Mouse (Mus musculus) cerebellum, adult 11-12 months (tissue): ENCODE data around the gene Efemp2.
"Not testable (repeated sequence)": the region's sequence is repeated elsewhere in the genome, so short reads cannot be mapped to it uniquely, and the experiment has no call there.

Source experiments
- DNase-seq: peaks from one replicate; pipeline ENCODE4 v3.0.0; 2022

Gene Efemp2

GRCm38 (mm10) chr19:5480016-5480415 lies 6.3 kb downstream of the Efemp2 start:
- DNase-seq: peak; percentile 54

GRCm38 (mm10) chr19:5481398-5481797 lies 7.6 kb downstream of the Efemp2 start:
- peak; percentile 45 for DNase-seq

GRCm38 (mm10) chr19:5483386-5484359 lies 9.9 kb downstream of the Efemp2 start:
- DNase-seq: peak; percentile 64

- no peak for DNase-seq
Observed at GRCm38 (mm10) chr19:5484496-5484895, 10.7 kb downstream of the Efemp2 start.

GRCm38 (mm10) chr19:5485371-5485770 lies 11.6 kb downstream of the Efemp2 start:
- peak; percentile 81 for DNase-seq

GRCm38 (mm10) chr19:5485821-5486220 lies 12.1 kb downstream of the Efemp2 start:
- peak; percentile 92 for DNase-seq

GRCm38 (mm10) chr19:5486286-5486685 lies 12.5 kb downstream of the Efemp2 start:
- DNase-seq: peak; percentile 88

- DNase-seq: peak; percentile 66
Observed at GRCm38 (mm10) chr19:5486771-5487170, 13.0 kb downstream of the Efemp2 start.

GRCm38 (mm10) chr19:5487768-5488550 lies 14.2 kb downstream of the Efemp2 start, which contains the start of gene Mus81:
Mus81 (minus strand) TSS chr19:5488402.
- DNase-seq: peak; percentile 98

- peak; percentile 96 for DNase-seq
Observed at GRCm38 (mm10) chr19:5488878-5489571, 15.3 kb downstream of the Efemp2 start.

- DNase-seq: not testable (repeated sequence)
Observed at GRCm38 (mm10) chr19:5489721-5490120, 16.0 kb downstream of the Efemp2 start.

GRCm38 (mm10) chr19:5490313-5490897 lies 16.7 kb downstream of the Efemp2 start, which contains the start of gene Cfl1:
Cfl1 (plus strand) TSS chr19:5490455.
- peak; percentile 94 for DNase-seq

- DNase-seq: peak; percentile 86
Observed at GRCm38 (mm10) chr19:5490898-5491708, 17.3 kb downstream of the Efemp2 start.

- DNase-seq: no peak
Observed at GRCm38 (mm10) chr19:5492641-5493040, 18.9 kb downstream of the Efemp2 start.

- peak; percentile 57 for DNase-seq
Observed at GRCm38 (mm10) chr19:5493301-5493721, 19.6 kb downstream of the Efemp2 start.

- DNase-seq: no peak
Observed at GRCm38 (mm10) chr19:5494314-5494713, 20.6 kb downstream of the Efemp2 start.

- peak; percentile 39 for DNase-seq
Observed at GRCm38 (mm10) chr19:5495353-5496051, 21.7 kb downstream of the Efemp2 start.

- DNase-seq: no peak
Observed at GRCm38 (mm10) chr19:5496052-5496370, 22.3 kb downstream of the Efemp2 start.

- no peak for DNase-seq
Observed at GRCm38 (mm10) chr19:5500330-5500875, 26.6 kb downstream of the Efemp2 start.

- no peak for DNase-seq
Observed at GRCm38 (mm10) chr19:5503687-5504086, 29.9 kb downstream of the Efemp2 start, which contains the start of gene 1700020D05Rik. 1700020D05Rik (minus strand) TSS chr19:5503787.
